Mouse (Mus musculus) limb, embryonic 14.5 days (tissue): ENCODE data around the gene Nsfl1c. TPM values are rescaled to one million over a fixed set of nuclear protein-coding genes. Genes with fewer than 3 reads are reported as not detected.
"Not testable (repeated sequence)": the region's sequence is repeated elsewhere in the genome, so short reads cannot be mapped to it uniquely, and the experiment has no call there.

Experiments used
- ATAC-seq: fragments of 200-750 bp; cut with Nextera tagmentation; 2 replicates; pipeline ENCODE4 v1.8.0; 2017; ENCODE audit warnings: low read depth, moderate number of reproducible peaks, moderate TSS enrichment; ENCODE audit not compliant: low FRiP score
- DNase-seq: peaks from one replicate; pipeline ENCODE4 v3.0.0-alpha.2; 2015; ENCODE audit warnings: low spot score
- H3K27ac ChIP-seq: fragments of 300-500 bp; sonication (generic); replicated peaks from 2 replicates; pipeline ENCODE4 v1.5.1; 2014; ENCODE audit warnings: low read depth, mild to moderate bottlenecking, low read length, moderate library complexity, mixed read lengths
- H3K27me3 ChIP-seq: fragments of 300-500 bp; sonication (generic); 2 replicates; pipeline ENCODE4 v1.6.1; 2014; ENCODE audit warnings: low read length, mixed read lengths; ENCODE audit not compliant: control insufficient read depth, insufficient read depth
- H3K36me3 ChIP-seq: fragments of 300-500 bp; sonication (generic); 2 replicates; pipeline ENCODE4 v1.6.1; 2014; ENCODE audit warnings: mild to moderate bottlenecking, low read length, moderate library complexity, mixed read lengths; ENCODE audit not compliant: control insufficient read depth, insufficient read depth
- H3K4me1 ChIP-seq: fragments of 300-500 bp; sonication (generic); 2 replicates; pipeline ENCODE4 v1.6.1; 2014; ENCODE audit warnings: antibody characterized with exemption, low read length, mixed read lengths; ENCODE audit not compliant: control insufficient read depth, insufficient read depth
- H3K4me2 ChIP-seq: fragments of 300-500 bp; sonication (generic); replicated peaks from 2 replicates; pipeline ENCODE4 v1.6.1; 2014; ENCODE audit warnings: low read depth, mild to moderate bottlenecking, low read length, moderate library complexity; ENCODE audit not compliant: severe bottlenecking
- H3K4me3 ChIP-seq: fragments of 300-500 bp; sonication (generic); replicated peaks from 2 replicates; pipeline ENCODE4 v1.5.1; 2014; ENCODE audit warnings: low read length
- H3K9ac ChIP-seq: fragments of 300-500 bp; sonication (generic); 2 replicates; pipeline ENCODE4 v1.6.1; 2014; ENCODE audit warnings: mild to moderate bottlenecking, low read depth, low read length, moderate library complexity; ENCODE audit not compliant: severe bottlenecking
- H3K9me3 ChIP-seq: fragments of 300-500 bp; sonication (generic); 2 replicates; pipeline ENCODE4 v1.6.1; 2016; ENCODE audit warnings: low read length; ENCODE audit not compliant: control insufficient read depth
- POLR2A ChIP-seq: fragments of 200-500 bp; IDR thresholded peaks from 2 replicates; pipeline ENCODE4 v1.8.0; 2012; ENCODE audit warnings: inconsistent platforms, mild to moderate bottlenecking, moderate library complexity, borderline replicate concordance; ENCODE audit not compliant: insufficient read depth, insufficient read length; ENCODE audit errors: extremely low read depth
- whole genome bisulfite sequencing: fragments of 180-500 bp; shearing (Covaris S2); extraction: QIAGEN DNeasy Blood & Tissue Kit; methylation state at CpG from one replicate; pipeline ENCODE4 v1.1.7; 2014; 5-methylcytosine and 5-hydroxymethylcytosine counted together
- polyA plus RNA-seq, 2 experiments: library from polyadenylated mRNA; depleted of rRNA in 1 of 2; stranded (reverse) in 1 of 2; unstranded in 1 of 2; fragments of >200 nt; fragmentation: Nextera tagmentation in 1 of 2; extraction: Ambion mirVana in 1 of 2; gene quantifications; 2 replicates each; pipeline versions ENCODE4 v1.2.1 to v1.2.3; 2012 to 2014

Nsfl1c gene
- polyA plus RNA-seq (2012; rRNA removed) = 176 and 219 TPM in 2 replicates
- polyA plus RNA-seq (2014; fragmentation: Nextera tagmentation; extraction: Ambion mirVana) = 224 and 238 TPM in 2 replicates

GRCm38 (mm10) chr2:151494035-151494803, at the start of gene Nsfl1c:
TSS of gene Nsfl1c (plus strand) at chr2:151494182.
- H3K4me3 ChIP-seq = peak within 1 kb of the TSS; percentile 90
- peak within 1 kb of the TSS; percentile 90 for H3K9ac ChIP-seq
- peak within 1 kb of the TSS; percentile 26; the same call in 1 of the 2 replicates for H3K27ac ChIP-seq
- H3K9me3 ChIP-seq = no peaks in the 10 kb centered on the region
- H3K4me2 ChIP-seq = peak within 1 kb of the TSS; percentile 67
- WGBS = 1% methylated on average over 63 of the region's 73 CpGs
- DNase-seq = peak; percentile 96
- peaks cover 17% of the 10 kb centered on the region for H3K36me3 ChIP-seq
- peak; percentile 100 for ATAC-seq
- peaks cover 5% of the 10 kb centered on the region; the same call in 1 of the 2 replicates for H3K4me1 ChIP-seq
- no peaks in the 10 kb centered on the region for H3K27me3 ChIP-seq
- no peak for TF ChIP-seq POLR2A

- 84% methylated on average over 4 of the region's 5 CpGs for WGBS
- not testable (repeated sequence) for H3K36me3 ChIP-seq, H3K27me3 ChIP-seq, H3K4me3 ChIP-seq, H3K27ac ChIP-seq, H3K9ac ChIP-seq, DNase-seq, H3K4me1 ChIP-seq, ATAC-seq, H3K9me3 ChIP-seq, H3K4me2 ChIP-seq
These were observed 17.9 kb upstream of the Nsfl1c start, which contains the start of gene 4921509C19Rik for GRCm38 (mm10) chr2:151476053-151476452. TSS of gene 4921509C19Rik (minus strand) at chr2:151476153.

GRCm38 (mm10) chr2:151486496-151486895, 7.5 kb upstream of the Nsfl1c start:
- no peak for DNase-seq
- Histone ChIP-seq H3K4me1 (no peaks in the 10 kb centered on the region), H3K36me3 (no peaks in the 10 kb centered on the region), H3K27me3 (no peaks in the 10 kb centered on the region), H3K27ac (no peak overlapping the region), H3K4me2 (no peak overlapping the region), H3K4me3 (no peak overlapping the region), H3K9ac (no peak overlapping the region), H3K9me3 (no peaks in the 10 kb centered on the region)
- no peak for TF ChIP-seq POLR2A
- ATAC-seq = no peak

- no peak for ATAC-seq
These were observed 4.4 kb downstream of the Nsfl1c start for GRCm38 (mm10) chr2:151498358-151498757.

GRCm38 (mm10) chr2:151500442-151501007, 6.5 kb downstream of the Nsfl1c start:
- H3K27me3 ChIP-seq = no peaks in the 10 kb centered on the region
- no peaks in the 10 kb centered on the region for H3K9me3 ChIP-seq
- no peak overlapping the region for H3K27ac ChIP-seq
- DNase-seq (no peak), ATAC-seq (no peak)
- TF ChIP-seq POLR2A = no peak
- H3K4me2 ChIP-seq = no peak overlapping the region
- H3K9ac ChIP-seq = no peak overlapping the region
- peaks cover 68% of the 10 kb centered on the region for H3K36me3 ChIP-seq
- WGBS = 89% methylated on average over 6 of the region's 6 CpGs
- H3K4me3 ChIP-seq = no peak overlapping the region
- H3K4me1 ChIP-seq = no peaks in the 10 kb centered on the region

More at GRCm38 (mm10) chr2:151498358-151498757, 4.4 kb downstream of the Nsfl1c start:
- Histone ChIP-seq H3K9me3 (no peaks in the 10 kb centered on the region), H3K4me2 (no peak overlapping the region), H3K36me3 (peaks cover 48% of the 10 kb centered on the region), H3K27me3 (no peaks in the 10 kb centered on the region), H3K4me3 (no peak overlapping the region), H3K4me1 (peaks cover 5% of the 10 kb centered on the region; the same call in 1 of the 2 replicates), H3K9ac (no peak overlapping the region), H3K27ac (no peak overlapping the region)
- TF ChIP-seq POLR2A = no peak
- WGBS = 78% methylated on average over 3 of the region's 3 CpGs
- DNase-seq = no peak
